Mouse (Mus musculus) bone marrow macrophage, adult 2 months (primary cell): ENCODE measurements around the gene Tedc1.

ENCODE experiments used
- CTCF ChIP-seq: IDR thresholded peaks from 2 replicates; pipeline ENCODE4 v1.5.1; 2012; ENCODE audit warnings: low read depth, mild to moderate bottlenecking, low read length, moderate library complexity
- POLR2A ChIP-seq: IDR thresholded peaks from 2 replicates; pipeline ENCODE4 v1.6.1; 2012; ENCODE audit warnings: mild to moderate bottlenecking, low read depth, low read length, borderline replicate concordance

- TF ChIP-seq POLR2A = no peak
- no peak for TF ChIP-seq CTCF
These were observed 2.2 kb upstream of the Tedc1 start for GRCm38 (mm10) chr12:113153971-113154370.
